Mouse (Mus musculus): ENCODE measurements at regions not wholly inside any gene's neighbourhood (a gene's known extent, or its start where the extent isn't known, plus 50 kb on each side); places are given as distances from the start of the nearest gene placed in this dataset.
"Not testable (repeated sequence)": the region's sequence is repeated elsewhere in the genome, so short reads cannot be mapped to it uniquely, and the experiment has no call there.

DNA sequence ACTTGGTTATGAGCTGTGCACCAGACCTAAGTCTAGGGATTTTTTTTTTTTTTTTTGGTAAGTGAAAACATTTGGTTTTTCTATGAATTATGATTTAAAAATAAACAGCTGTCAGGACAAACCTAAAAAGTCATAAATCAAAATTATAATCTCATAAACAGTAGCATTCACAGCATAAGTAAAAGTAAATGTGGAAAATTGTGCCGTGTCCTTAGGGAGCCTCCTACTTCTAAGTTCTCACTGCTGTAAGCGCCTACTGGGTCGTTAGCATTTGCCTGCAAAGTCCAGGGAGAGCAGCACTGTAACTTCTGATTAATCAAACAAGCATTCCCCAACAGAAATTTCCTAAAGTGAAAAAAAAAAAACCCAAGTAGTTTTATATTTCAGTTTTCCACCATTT is 104.2 kb upstream of the Palmd start:
- TF ChIP-seq EP300 (IDR thresholded peaks at IDR 0.05; ENCODE audit: low read depth): no peak
- TF ChIP-seq CTCF (IDR thresholded peaks at IDR 0.05; ENCODE audit: low read depth): no peak
- Histone ChIP-seq H3K9me3 (ENCODE audit: low read length) (no peaks in the 10 kb centered on the region), H3K36me3 (replicated peaks; ENCODE audit: insufficient read depth, low read length) (no peaks in the 10 kb centered on the region), H3K27me3 (ENCODE audit: insufficient read depth, low read length) (no peaks in the 10 kb centered on the region), H3K4me2 (ENCODE audit: low read depth, low read length) (no peak overlapping the region), H3K4me3 (ENCODE audit: low read depth, low read length) (no peak overlapping the region), H3K4me1 (ENCODE audit: insufficient read depth) (no peaks in the 10 kb centered on the region), H3K9ac (replicated peaks) (no peak overlapping the region), H3K27ac (ENCODE audit: low read depth) (no peak overlapping the region)
- ATAC-seq (no peak), DNase-seq (no peak)
- 65% methylated on average over 3 of the region's 3 CpGs for WGBS (ENCODE audit: insufficient replicate concordance)

DNA sequence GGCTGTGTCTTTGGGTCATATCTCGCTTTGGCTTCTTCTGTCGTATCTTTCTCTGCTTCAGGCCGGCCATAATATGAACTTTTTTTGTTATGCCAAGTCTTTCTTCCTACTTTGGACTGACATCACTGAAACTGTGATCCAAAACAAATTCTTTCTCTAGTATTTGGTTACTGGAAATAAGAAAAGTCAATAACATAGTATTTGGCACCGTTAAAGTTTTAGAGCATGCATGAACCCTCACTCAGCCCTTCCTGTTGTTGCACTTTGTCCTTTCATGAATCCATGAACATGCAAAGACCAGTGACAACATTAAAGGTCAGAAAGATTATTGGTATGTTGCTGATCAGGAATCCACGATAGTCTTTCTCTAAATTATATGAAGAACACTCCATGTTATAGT is 103.1 kb upstream of the Palmd start:
- H3K9me3 ChIP-seq (ENCODE audit: low read length): no peaks in the 10 kb centered on the region
- DNase-seq (no peak), ATAC-seq (no peak)
- H3K27me3 ChIP-seq (ENCODE audit: insufficient read depth, low read length): no peaks in the 10 kb centered on the region
- H3K9ac ChIP-seq (replicated peaks): no peak overlapping the region
- TF ChIP-seq CTCF (IDR thresholded peaks at IDR 0.05; ENCODE audit: low read depth) (no peak), EP300 (IDR thresholded peaks at IDR 0.05; ENCODE audit: low read depth) (no peak)
- H3K4me3 ChIP-seq (ENCODE audit: low read depth, low read length): no peak overlapping the region
- no peaks in the 10 kb centered on the region for H3K4me1 ChIP-seq (ENCODE audit: insufficient read depth)
- no peak overlapping the region for H3K27ac ChIP-seq (ENCODE audit: low read depth)
- WGBS (ENCODE audit: insufficient replicate concordance): 80% methylated on average over 5 of the region's 5 CpGs
- H3K36me3 ChIP-seq (replicated peaks; ENCODE audit: insufficient read depth, low read length): no peaks in the 10 kb centered on the region
- no peak overlapping the region for H3K4me2 ChIP-seq (ENCODE audit: low read depth, low read length)

DNA sequence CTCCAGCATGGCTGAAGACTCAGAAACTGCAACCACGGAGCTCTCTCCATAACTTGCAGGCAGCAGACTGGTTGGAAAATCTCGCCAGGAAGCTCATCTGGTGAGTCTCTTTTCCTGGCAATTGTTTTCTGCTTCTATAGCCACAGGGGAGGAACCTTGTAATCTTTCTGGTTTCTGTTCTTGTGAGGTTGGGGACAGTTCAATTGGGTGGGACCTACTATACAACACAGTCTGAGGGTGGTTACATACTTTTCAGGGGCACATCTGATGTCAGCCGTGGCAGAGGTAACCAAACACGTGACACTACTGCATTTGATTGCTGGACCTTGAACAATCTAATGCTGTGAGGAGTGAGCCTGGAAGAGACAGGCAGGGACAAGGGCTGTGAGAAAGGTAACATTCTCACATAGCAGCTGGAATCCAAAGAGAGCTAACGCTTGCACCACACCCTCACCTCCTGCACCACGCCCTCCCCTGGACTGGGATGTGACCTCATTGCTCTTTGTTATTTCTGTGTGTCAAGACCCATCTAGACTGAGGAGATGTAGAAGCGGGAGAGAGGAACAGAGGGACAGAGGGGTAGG is 98.8 kb upstream of the Palmd start:
- no peaks in the 10 kb centered on the region for H3K9me3 ChIP-seq (ENCODE audit: low read length)
- H3K4me3 ChIP-seq (ENCODE audit: low read depth, low read length): no peak overlapping the region
- H3K27ac ChIP-seq (ENCODE audit: low read depth): no peak overlapping the region
- 63% methylated on average over 7 of the region's 7 CpGs for WGBS (ENCODE audit: insufficient replicate concordance)
- H3K4me2 ChIP-seq (ENCODE audit: low read depth, low read length): no peak overlapping the region
- H3K4me1 ChIP-seq (ENCODE audit: insufficient read depth): no peaks in the 10 kb centered on the region
- no peak overlapping the region for H3K9ac ChIP-seq (replicated peaks)
- H3K36me3 ChIP-seq (replicated peaks; ENCODE audit: insufficient read depth, low read length): no peaks in the 10 kb centered on the region
- no peak for TF ChIP-seq EP300 (IDR thresholded peaks at IDR 0.05; ENCODE audit: low read depth)
- no peak for TF ChIP-seq CTCF (IDR thresholded peaks at IDR 0.05; ENCODE audit: low read depth)
- ATAC-seq (no peak), DNase-seq (no peak)
- no peaks in the 10 kb centered on the region for H3K27me3 ChIP-seq (ENCODE audit: insufficient read depth, low read length)

DNA sequence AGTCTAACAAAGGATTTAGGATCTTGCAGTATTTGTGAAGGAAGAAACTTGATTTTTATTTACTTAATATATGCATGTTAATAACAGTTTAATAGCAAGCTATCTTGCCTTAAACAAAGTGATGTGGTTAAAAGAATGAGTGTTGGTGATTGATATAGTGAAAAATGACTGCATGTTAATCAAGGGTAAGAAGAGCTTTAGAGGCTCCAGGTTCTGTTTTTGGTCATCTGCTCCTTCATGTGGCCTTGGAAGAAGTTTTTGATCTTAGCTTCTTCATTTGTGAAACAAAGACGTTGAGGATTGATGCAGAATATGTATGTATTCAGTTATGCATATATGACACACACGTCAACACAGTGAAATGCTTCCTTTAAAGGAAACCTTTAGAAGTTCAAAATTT is 97.1 kb upstream of the Palmd start:
- TF ChIP-seq CTCF (IDR thresholded peaks at IDR 0.05; ENCODE audit: low read depth) (no peak), EP300 (IDR thresholded peaks at IDR 0.05; ENCODE audit: low read depth) (no peak)
- no peak overlapping the region for H3K9ac ChIP-seq (replicated peaks)
- no peak overlapping the region for H3K27ac ChIP-seq (ENCODE audit: low read depth)
- H3K9me3 ChIP-seq (ENCODE audit: low read length): no peaks in the 10 kb centered on the region
- no peak overlapping the region for H3K4me2 ChIP-seq (ENCODE audit: low read depth, low read length)
- ATAC-seq (no peak), DNase-seq (no peak)
- no peaks in the 10 kb centered on the region for H3K36me3 ChIP-seq (replicated peaks; ENCODE audit: insufficient read depth, low read length)
- H3K4me1 ChIP-seq (ENCODE audit: insufficient read depth): no peaks in the 10 kb centered on the region
- no peaks in the 10 kb centered on the region for H3K27me3 ChIP-seq (ENCODE audit: insufficient read depth, low read length)
- WGBS (ENCODE audit: insufficient replicate concordance): 73% methylated on average over 2 of the region's 2 CpGs
- H3K4me3 ChIP-seq (ENCODE audit: low read depth, low read length): no peak overlapping the region

- DNase-seq: peak; percentile 53
- no peak overlapping the region for H3K9ac ChIP-seq (replicated peaks)
- H3K27ac ChIP-seq (ENCODE audit: low read depth): peak overlapping the region; percentile 79
- peak; percentile 58 for ATAC-seq
- H3K4me2 ChIP-seq (ENCODE audit: low read depth, low read length): no peak overlapping the region
- H3K27me3 ChIP-seq (ENCODE audit: insufficient read depth, low read length): no peaks in the 10 kb centered on the region
- H3K4me1 ChIP-seq (ENCODE audit: insufficient read depth): 0 out of 2 replicates have a peak, but pooled peaks cover 4% of the 10 kb centered on the region
- H3K9me3 ChIP-seq (ENCODE audit: low read length): no peaks in the 10 kb centered on the region
- WGBS (ENCODE audit: insufficient replicate concordance): 75% methylated on average over 1 of the region's 1 CpGs
- H3K36me3 ChIP-seq (replicated peaks; ENCODE audit: insufficient read depth, low read length): no peaks in the 10 kb centered on the region
- TF ChIP-seq EP300 (IDR thresholded peaks at IDR 0.05; ENCODE audit: low read depth) (no peak), CTCF (IDR thresholded peaks at IDR 0.05; ENCODE audit: low read depth) (peak; percentile 65)
- H3K4me3 ChIP-seq (ENCODE audit: low read depth, low read length): no peak overlapping the region
These were observed 93.0 kb upstream of the Palmd start for GRCm38 (mm10) chr3:117061831-117062230.

- peak overlapping the region; percentile 92 for H3K27ac ChIP-seq (ENCODE audit: low read depth)
- ATAC-seq (peak; percentile 91), DNase-seq (peak; percentile 38)
- 0 out of 2 replicates have a peak, but pooled peaks cover 4% of the 10 kb centered on the region for H3K4me1 ChIP-seq (ENCODE audit: insufficient read depth)
- no peak overlapping the region for H3K4me3 ChIP-seq (ENCODE audit: low read depth, low read length)
- no peak overlapping the region for H3K9ac ChIP-seq (replicated peaks)
- H3K4me2 ChIP-seq (ENCODE audit: low read depth, low read length): no peak overlapping the region
- H3K27me3 ChIP-seq (ENCODE audit: insufficient read depth, low read length): no peaks in the 10 kb centered on the region
- no peaks in the 10 kb centered on the region for H3K9me3 ChIP-seq (ENCODE audit: low read length)
- TF ChIP-seq EP300 (IDR thresholded peaks at IDR 0.05; ENCODE audit: low read depth) (peak; percentile 88), CTCF (IDR thresholded peaks at IDR 0.05; ENCODE audit: low read depth) (no peak)
- 44% methylated on average over 6 of the region's 6 CpGs for WGBS (ENCODE audit: insufficient replicate concordance)
- no peaks in the 10 kb centered on the region for H3K36me3 ChIP-seq (replicated peaks; ENCODE audit: insufficient read depth, low read length)
These were observed 92.4 kb upstream of the Palmd start for GRCm38 (mm10) chr3:117061182-117061581.

- not testable (repeated sequence) for H3K9me3 ChIP-seq (ENCODE audit: low read length); H3K27me3 ChIP-seq (ENCODE audit: insufficient read depth, low read length); H3K27ac ChIP-seq (ENCODE audit: low read depth); H3K4me2 ChIP-seq (ENCODE audit: low read depth, low read length); ATAC-seq; H3K9ac ChIP-seq (replicated peaks); DNase-seq; H3K36me3 ChIP-seq (replicated peaks; ENCODE audit: insufficient read depth, low read length); H3K4me1 ChIP-seq (ENCODE audit: insufficient read depth); H3K4me3 ChIP-seq (ENCODE audit: low read depth, low read length)
- WGBS (ENCODE audit: insufficient replicate concordance): 46% methylated on average over 3 of the region's 3 CpGs
These were observed 85.9 kb upstream of the Palmd start for GRCm38 (mm10) chr3:117054711-117055110.

All from liver, postnatal 0 days (tissue).